Mouse (Mus musculus): Measurements from ENCODE around the gene Prdm9.

DNA sequence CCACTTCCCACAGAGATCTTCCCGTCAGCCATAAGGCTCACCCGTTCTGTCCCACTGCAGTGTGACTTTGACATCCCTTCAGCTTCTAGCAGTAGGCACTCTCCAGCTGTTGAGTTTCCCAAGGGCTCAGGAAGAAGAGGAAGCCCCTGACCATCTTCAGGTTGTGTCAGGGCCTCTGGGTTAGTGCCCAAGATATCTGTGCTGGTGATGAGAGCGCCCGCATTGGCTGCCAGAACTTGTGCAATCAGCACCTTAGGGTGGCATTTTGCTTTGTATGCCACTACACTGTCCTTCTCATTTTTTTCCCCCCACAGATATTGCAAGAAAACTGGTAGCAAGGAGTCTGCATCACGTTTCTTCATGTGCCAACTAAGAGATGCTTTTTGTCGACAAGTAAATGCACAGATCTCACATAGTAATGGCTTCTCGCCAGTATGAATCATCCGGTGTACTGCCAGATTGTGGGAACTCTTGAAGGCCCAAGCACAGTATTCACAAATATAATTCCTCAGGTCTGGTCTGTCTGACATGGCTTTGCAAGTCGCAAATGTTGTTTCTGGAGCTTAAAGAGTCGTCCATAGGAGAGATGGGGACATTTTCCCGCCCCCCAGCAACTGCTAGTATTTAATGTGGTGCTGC is 28.9 kb downstream of the Prdm9 start:
- TF ChIP-seq USF1 (IDR thresholded peaks at IDR 0.05; ENCODE audit: low read depth, low read length) (no peak), CTCF (conservative IDR thresholded peaks at IDR 0.05 in 1 of 2, IDR thresholded peaks at IDR 0.05 in 1 of 2; ENCODE audit: low read depth in 2 of 2, low read length in 2 of 2) (no peak), EP300 (IDR thresholded peaks at IDR 0.05; ENCODE audit: low read length) (no peak), MAFK (IDR thresholded peaks at IDR 0.05; ENCODE audit: insufficient replicate concordance, low read length) (no peak), POLR2A (IDR thresholded peaks at IDR 0.05; ENCODE audit: low read depth, low read length) (no peak)

Measured in CH12.LX (cell line).